ENCODE assay signal across 8 mouse cellular contexts in genomic region chr6:17834493-17834892, GRCm38 (mm10).
DNase-seq lines count a peak whose midpoint lies in the region; ATAC-seq lines count a peak whose summit lies in the region.
"Had no signal": no experiment of that assay in that cellular context is flagged by ENCODE, and none has a peak within 500 bp of the region (broad histone marks: within the 10 kb centered on the region; RNA-seq: fewer than 3 reads in every experiment).

No protein-coding gene starts in this region.

- peak; percentile 39 to 49 for DNase-seq in urinary bladder, adult 18-20 months (ENCODE audit: low spot score in 2 of 2)
- no peak for DNase-seq in urinary bladder, postnatal 10 days (ENCODE audit: low spot score)
- peak; percentile 86 for DNase-seq in adrenal gland, postnatal 14 days
- DNase-seq in embryonic facial prominence, embryonic 10.5 days (ENCODE audit: low spot score): peak; percentile 67
- peak; percentile 73 for DNase-seq in kidney, adult 9 months
- peak; percentile 48 for DNase-seq in liver, embryonic 11.5 days (ENCODE audit: low spot score)
- peak; percentile 68 to 81 for DNase-seq in right cerebral cortex, adult 2 months (ENCODE audit: low spot score in 2 of 2)

- no peak overlapping the region for H3K4me2 ChIP-seq in liver, embryonic 11.5 days
- H3K4me2 ChIP-seq: stomach, embryonic 15.5 days had no signal

- peaks cover 9% of the 10 kb centered on the region for H3K36me3 ChIP-seq in embryonic facial prominence, embryonic 10.5 days (replicated peaks)
- H3K36me3 ChIP-seq in liver, embryonic 11.5 days (ENCODE audit: control insufficient read depth, insufficient read depth, low read length): peaks cover 5% of the 10 kb centered on the region; the same call in 1 of the 2 replicates
- H3K36me3 ChIP-seq: stomach, embryonic 15.5 days had no signal

- no peak for ATAC-seq in liver, embryonic 11.5 days (replicated peaks; ENCODE audit: low FRiP score)

- peaks cover 6% of the 10 kb centered on the region; the same call in 1 of the 2 replicates for H3K9me3 ChIP-seq in embryonic facial prominence, embryonic 10.5 days
- no peaks in the 10 kb centered on the region for H3K9me3 ChIP-seq in liver, embryonic 11.5 days (ENCODE audit: control insufficient read depth, low read length)
- H3K9me3 ChIP-seq: stomach, embryonic 15.5 days had no signal

- no peaks in the 10 kb centered on the region for H3K4me1 ChIP-seq in embryonic facial prominence, embryonic 10.5 days
- no peaks in the 10 kb centered on the region for H3K4me1 ChIP-seq in liver, embryonic 11.5 days (replicated peaks; ENCODE audit: control insufficient read depth, insufficient read depth, low read length)
- H3K4me1 ChIP-seq: stomach, embryonic 15.5 days had no signal

- no peak overlapping the region for H3K9ac ChIP-seq in liver, embryonic 11.5 days (ENCODE audit: low read depth, low read length)
- H3K9ac ChIP-seq: stomach, embryonic 15.5 days had no signal

- H3K27me3 ChIP-seq in embryonic facial prominence, embryonic 10.5 days (replicated peaks; ENCODE audit: low read depth, poor library complexity, severe bottlenecking): no peaks in the 10 kb centered on the region
- H3K27me3 ChIP-seq in liver, embryonic 11.5 days (replicated peaks; ENCODE audit: control insufficient read depth, insufficient read depth, low read length): no peaks in the 10 kb centered on the region
- H3K27me3 ChIP-seq: stomach, embryonic 15.5 days had no signal

- WGBS in embryonic facial prominence, embryonic 10.5 days: 39% methylated on average over 7 of the region's 7 CpGs
- 31% methylated on average over 7 of the region's 7 CpGs for WGBS in liver, embryonic 11.5 days

- H3K27ac ChIP-seq in embryonic facial prominence, embryonic 10.5 days (replicated peaks): no peak overlapping the region
- H3K27ac ChIP-seq in liver, embryonic 11.5 days (ENCODE audit: low read depth, low read length): no peak overlapping the region
- H3K27ac ChIP-seq: stomach, embryonic 15.5 days had no signal

- H3K4me3 ChIP-seq in embryonic facial prominence, embryonic 10.5 days: no peak overlapping the region
- no peak overlapping the region for H3K4me3 ChIP-seq in liver, embryonic 11.5 days (ENCODE audit: low read depth, low read length)
- H3K4me3 ChIP-seq: stomach, embryonic 15.5 days had no signal
